Mouse (Mus musculus) gastrocnemius, postnatal 36 days (tissue): ENCODE measurements around the gene Zap70. TPM values are rescaled to one million over a fixed set of nuclear protein-coding genes. Genes with fewer than 3 reads are reported as not detected.

Experiments
- DNase-seq, 2 experiments: peaks; one replicate each; pipeline ENCODE4 v3.0.0; 2022
- intact Hi-C: fragments of 180-260 bp; cut with DNase I; formaldehyde crosslinking; loops from one replicate; pipeline ENCODE4 v1.15.1; 2025
- long read RNA-seq, 2 experiments: library from polyadenylated mRNA; stranded (forward); transcript quantifications; one replicate each; pipeline ENCODE4 v2.0.0; 2021
- total RNA-seq, 2 experiments: library from RNA; stranded (reverse); gene quantifications; 2 replicates each; pipeline ENCODE4 v1.2.3; 2021

Gene Zap70
- total RNA-seq = under 1 TPM in 1 of 2 experiments, not detected in 1; 0.89 TPM
- long read RNA-seq, experiment 1 = 0 reads
- long read RNA-seq, experiment 2 = 0 reads

DNA sequence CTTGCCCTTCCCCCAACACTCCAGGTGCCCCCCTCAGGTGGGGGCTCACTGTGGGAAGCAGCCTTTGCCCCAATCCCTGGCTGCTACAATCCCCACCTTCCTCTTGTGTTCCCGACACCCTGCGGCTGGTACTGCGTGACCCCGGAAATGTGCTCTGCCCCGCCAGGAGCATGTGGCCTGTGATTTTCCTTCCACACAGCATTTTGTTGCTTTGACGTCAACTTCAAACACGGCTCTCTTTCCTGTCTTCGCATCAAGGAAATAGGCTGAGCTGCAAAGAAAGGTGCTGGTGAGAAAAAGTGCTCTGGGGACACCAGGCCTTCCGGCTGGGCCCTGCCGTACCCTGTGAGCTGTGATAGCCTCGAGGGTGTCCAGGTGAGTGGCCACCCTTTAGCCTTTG, at the start of gene Zap70:
Gene Zap70, plus strand, starts transcription at position 231 of the 400 bp plus-strand sequence.
- no peak for DNase-seq
- intact Hi-C loops = no loop called here

GRCm38 (mm10) chr1:36714311-36714710, 47.3 kb upstream of the Zap70 start, which contains the start of gene Actr1b:
Actr1b (minus strand) TSS chr1:36714422.
- intact Hi-C loops = no loop called here
- DNase-seq = no peak

GRCm38 (mm10) chr1:36718786-36719185, 42.8 kb upstream of the Zap70 start:
- no peak for DNase-seq
- intact Hi-C loops = no loop called here

GRCm38 (mm10) chr1:36723146-36724056, 38.2 kb upstream of the Zap70 start:
- no peak for DNase-seq
- intact Hi-C loops = no loop called here

- DNase-seq = no peak
- intact Hi-C loops = no loop called here
Observed at GRCm38 (mm10) chr1:36724057-36724431, 37.6 kb upstream of the Zap70 start.

DNA sequence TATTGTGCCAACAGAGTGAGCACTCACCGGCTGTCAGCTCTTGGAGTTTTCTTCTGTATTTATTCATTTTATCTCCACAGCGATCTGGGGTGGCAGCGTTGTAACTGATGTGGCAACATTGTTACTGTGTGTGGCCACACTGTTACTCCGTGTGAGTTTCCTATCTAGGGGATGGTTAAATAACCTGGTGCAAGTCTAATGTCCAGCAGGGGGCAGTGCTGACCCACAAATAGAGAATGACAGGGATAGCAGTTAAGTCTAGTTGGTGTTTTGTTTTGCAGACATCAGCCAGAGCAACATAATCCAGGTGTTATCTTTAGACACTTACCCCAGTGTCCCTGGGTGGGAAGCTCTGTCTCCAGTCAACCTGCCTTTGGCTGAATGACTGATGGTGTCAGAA, 24.3 kb upstream of the Zap70 start:
- peak; percentile 65 to 76 for DNase-seq

GRCm38 (mm10) chr1:36739231-36739630, 22.4 kb upstream of the Zap70 start:
- DNase-seq = no peak
- intact Hi-C loops = no loop called here

More for the DNA sequence above, 24.3 kb upstream of the Zap70 start:
- intact Hi-C loops = no loop called here

GRCm38 (mm10) chr1:36743046-36743445, 18.6 kb upstream of the Zap70 start:
- intact Hi-C loops = no loop called here
- DNase-seq = no peak

DNA sequence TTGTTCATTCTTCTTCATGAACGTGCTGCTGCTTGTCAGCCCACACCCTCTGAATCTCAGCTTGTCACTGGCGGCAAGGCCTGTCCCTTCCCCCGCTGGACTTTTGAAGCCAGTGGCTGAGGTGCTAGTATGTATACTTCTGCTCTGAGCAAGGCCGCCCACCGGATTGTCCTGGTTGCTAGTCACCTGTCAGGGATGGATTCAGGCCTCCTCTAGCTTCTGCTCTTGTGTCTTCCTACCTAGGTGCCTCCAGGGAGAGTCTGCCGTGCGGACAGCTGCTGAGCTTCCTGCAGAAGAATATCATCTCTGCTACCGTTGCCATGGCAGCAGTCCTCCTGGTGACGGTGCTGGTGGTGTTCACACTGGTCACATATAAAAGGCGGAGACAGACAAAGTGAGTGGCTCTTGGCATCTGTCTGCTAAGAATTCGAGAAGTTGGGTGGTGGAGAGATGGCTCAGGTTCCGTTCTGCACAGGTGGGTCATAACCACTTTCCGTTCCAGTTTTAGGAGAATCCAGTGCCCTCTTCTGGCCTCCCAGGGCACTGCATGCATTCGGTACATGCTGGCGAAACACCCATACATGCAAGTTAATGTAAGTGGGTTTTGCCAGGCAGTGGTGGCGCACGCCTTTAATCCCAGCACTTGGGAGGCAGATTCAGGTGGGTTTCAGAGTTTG, 17.2 kb upstream of the Zap70 start:
- intact Hi-C loops = no loop called here
- DNase-seq = peak; percentile 21 to 61

DNA sequence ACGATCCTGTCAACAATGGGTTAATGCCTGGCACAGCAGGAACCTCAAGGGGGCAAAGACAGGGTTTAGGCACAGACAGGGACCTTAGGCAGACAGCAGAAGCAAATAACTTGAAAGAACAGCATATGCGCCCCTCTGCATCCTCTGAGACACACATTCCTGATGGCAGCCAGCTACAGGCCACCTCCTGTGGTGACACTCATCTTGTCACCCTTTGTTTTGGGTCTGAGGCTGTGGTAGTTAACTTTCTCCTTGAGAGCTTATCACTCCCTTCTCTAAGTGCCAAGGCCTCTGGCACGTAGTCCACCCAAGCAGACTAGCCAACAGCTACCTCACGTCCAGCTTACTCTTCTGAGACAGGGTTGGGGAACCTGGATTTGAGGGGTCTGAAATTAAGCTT, 15.9 kb upstream of the Zap70 start:
- intact Hi-C loops = no loop called here
- no peak for DNase-seq

- intact Hi-C loops = no loop called here
- no peak for DNase-seq
Observed at GRCm38 (mm10) chr1:36746452-36746851, 15.1 kb upstream of the Zap70 start.

DNA sequence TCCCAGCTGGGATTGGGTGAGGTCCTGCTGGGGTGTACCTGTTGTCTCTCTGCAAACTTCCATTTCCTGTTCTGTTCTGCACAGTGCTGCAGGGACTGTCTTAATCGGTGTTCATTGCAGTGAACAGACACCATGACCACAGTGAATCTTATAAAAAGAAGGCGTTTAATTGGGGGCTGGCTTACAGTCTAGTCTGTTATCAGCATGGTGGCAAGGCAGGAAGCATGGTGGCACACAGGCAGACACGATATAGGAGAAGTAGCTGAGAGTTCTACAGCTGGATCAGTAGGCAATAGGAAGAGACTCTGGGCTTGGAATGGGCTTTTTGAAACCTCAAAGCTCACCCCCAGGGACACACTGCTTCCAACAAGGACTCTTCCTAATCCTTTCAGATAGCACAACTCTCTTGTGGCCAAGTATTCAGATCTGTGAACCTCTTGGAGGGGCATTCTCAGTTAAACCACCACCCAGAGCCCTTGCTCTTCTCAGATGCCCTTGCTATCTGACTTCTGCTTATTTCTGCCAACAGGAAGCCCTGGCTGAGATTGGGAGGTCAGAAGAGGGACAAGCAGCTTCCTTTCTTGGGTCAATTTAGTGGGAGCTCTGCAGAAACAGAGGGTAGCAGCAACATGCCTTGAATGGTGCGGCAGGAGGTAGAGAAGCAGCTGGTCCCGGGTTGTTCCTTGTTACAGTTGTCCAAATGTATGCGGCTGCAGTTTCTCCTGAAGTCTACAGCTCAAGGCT, 7.5 kb upstream of the Zap70 start:
- intact Hi-C loops = no loop called here
- DNase-seq = no peak

DNA sequence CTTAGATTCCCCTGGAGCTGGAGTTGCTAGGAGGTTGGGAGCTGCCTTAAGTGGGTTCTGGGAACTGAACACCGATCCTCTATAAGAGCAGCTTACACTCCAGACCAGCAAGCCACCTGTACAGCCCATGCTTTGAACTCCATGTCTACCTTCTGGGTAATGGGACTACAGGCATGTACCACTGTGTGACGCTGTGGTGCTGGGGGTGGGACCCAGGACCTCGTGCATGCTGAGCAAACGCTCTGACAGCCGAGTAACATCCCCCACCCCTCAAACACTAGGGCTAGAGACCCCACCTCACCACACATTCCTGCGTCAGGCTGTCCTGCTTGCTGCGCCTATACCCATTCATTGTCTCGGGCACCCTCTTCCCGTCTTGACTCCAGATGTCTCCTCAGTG, 3.0 kb upstream of the Zap70 start:
- DNase-seq = no peak
- intact Hi-C loops = no loop called here

- DNase-seq = no peak
- intact Hi-C loops = no loop called here
Observed at GRCm38 (mm10) chr1:36759076-36759475, 2.5 kb upstream of the Zap70 start.

DNA sequence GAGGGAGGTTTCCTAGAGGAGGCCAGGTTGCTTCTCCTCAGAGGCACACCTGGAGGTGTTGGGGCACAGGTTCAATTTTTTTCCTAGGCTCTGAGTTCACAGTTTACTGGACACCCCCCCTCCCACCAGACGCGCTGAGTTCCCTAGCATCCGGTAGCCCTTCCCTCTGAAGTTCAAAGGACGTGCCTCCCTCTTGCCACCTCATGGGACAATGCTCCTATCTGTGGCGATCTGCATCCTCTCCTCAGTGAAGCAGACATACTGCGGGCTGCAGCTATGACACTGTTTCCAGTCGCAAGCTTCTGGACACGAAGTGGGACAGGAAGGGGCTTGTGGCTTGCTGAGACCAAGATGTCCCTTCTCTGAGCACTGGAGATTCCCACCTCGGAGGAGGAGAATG, 1.2 kb upstream of the Zap70 start:
- no peak for DNase-seq
- intact Hi-C loops = no loop called here

- no peak for DNase-seq
- intact Hi-C loops = no loop called here
Observed at GRCm38 (mm10) chr1:36761061-36761460, 537 bp upstream of the Zap70 start.

GRCm38 (mm10) chr1:36766431-36767205, 5.0 kb downstream of the Zap70 start:
- intact Hi-C loops = no loop called here
- no peak for DNase-seq

DNA sequence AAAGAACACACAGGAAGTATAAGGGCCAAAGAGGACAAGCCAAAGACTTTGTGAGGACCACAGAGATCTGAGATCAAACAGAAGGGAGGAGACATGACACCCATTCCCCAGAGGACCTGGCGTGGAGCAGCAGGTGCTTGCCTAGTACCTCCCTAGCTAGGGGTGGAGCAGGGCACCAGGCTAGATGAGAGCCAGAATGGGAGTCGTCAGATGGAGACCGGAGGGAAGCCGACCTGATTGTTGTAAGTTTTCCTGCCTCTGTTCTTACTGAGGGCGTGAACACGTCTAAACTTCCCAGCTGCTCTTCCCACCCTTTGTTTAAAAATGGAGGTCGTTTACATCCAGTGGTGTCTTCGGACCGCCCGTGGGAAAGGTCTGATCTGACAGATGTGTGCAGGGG, 5.7 kb downstream of the Zap70 start:
- intact Hi-C loops = no loop called here
- no peak for DNase-seq

- no peak for DNase-seq
- intact Hi-C loops = no loop called here
Observed at GRCm38 (mm10) chr1:36768786-36769185, 7.2 kb downstream of the Zap70 start.

DNA sequence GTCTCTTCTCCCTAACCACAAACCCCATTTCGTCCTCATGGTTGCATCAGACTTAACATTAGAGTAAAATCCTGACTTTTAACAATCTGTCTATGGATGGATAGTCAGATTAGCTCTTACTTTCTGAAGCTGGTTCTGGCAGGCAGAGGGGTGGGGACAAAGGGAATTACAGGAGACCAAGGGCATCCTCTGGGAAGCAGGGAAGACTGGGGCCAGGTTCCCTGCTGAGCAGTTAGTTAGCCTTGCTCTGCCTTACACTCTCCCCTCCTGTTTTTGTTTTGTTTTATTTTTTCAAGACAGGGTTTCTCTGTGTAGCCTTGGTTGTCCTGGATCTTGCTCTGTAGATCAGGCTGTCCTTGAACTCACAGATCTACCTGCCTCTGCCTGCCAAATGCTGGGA, 8.4 kb downstream of the Zap70 start:
- no peak for DNase-seq
- intact Hi-C loops = no loop called here
